Mouse (Mus musculus): Measurements from ENCODE around the gene Ryr2. TPM values are rescaled to one million over a fixed set of nuclear protein-coding genes. Genes with fewer than 3 reads are reported as not detected.

Gene Ryr2
- polyA plus RNA-seq, 1 experiment, result not detected

DNA sequence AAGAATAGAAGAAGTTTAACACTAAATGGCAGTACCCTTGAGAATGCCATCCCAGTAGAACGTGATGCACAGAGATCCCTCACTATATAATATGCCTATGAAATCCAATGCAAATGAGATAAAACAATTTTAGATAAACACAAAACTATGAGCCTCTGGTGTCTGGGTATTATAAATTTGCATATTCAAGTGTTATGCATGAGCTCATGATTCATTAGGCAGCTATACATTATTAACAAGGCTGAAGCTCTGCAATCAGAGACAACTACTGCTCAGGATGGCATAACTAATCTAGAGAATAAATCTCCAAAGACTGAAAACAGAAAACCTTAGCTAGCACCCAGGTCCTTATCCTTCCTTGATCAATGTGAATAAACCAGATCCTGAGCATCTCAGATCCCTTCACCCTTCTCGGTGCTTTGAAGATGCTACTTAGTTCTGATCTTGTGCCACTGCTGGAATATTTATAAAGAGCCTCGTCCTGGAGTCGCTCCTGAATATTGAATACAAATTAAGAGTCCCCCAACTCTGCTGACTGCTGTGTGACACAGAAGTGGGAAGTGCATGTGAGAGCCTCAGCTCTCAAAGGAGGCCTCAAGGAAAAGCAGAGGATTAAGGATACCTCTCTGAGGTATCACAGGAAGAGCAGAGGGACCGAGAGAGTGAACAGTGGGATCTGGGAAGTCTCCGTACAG lies 97.6 kb downstream of the Ryr2 start:
- Histone ChIP-seq H3K36me3 (ENCODE audit: control insufficient read depth, insufficient read depth) (no peaks in the 10 kb centered on the region), H3ac (ENCODE audit: control insufficient read depth, insufficient read length, low read depth) (no peak overlapping the region), H3K4me3 (ENCODE audit: insufficient read depth, poor library complexity, severe bottlenecking) (no peak overlapping the region), H3K79me2 (ENCODE audit: control insufficient read depth, insufficient read depth) (no peaks in the 10 kb centered on the region), H3K27me3 (ENCODE audit: control insufficient read depth, insufficient read depth, insufficient read length) (no peaks in the 10 kb centered on the region), H3K79me3 (ENCODE audit: low read depth) (no peaks in the 10 kb centered on the region)
- no peak for TF ChIP-seq MAX (IDR thresholded peaks at IDR 0.05)
- no peak for TF ChIP-seq MYOD1 (IDR thresholded peaks at IDR 0.05; ENCODE audit: control insufficient read depth, insufficient read length, low read depth)
- TF ChIP-seq USF1 (IDR thresholded peaks at IDR 0.05; ENCODE audit: low read depth), result no peak
- no peak for TF ChIP-seq CEBPB (IDR thresholded peaks at IDR 0.05; ENCODE audit: low read depth)
- no peak for TF ChIP-seq CTCF (IDR thresholded peaks at IDR 0.05; ENCODE audit: control insufficient read depth, insufficient read depth, insufficient read length)
- no peak for TF ChIP-seq MYOG (IDR thresholded peaks at IDR 0.05; ENCODE audit: control insufficient read depth, extremely low read depth, insufficient read length)
- no peak for TF ChIP-seq FOSL1 (IDR thresholded peaks at IDR 0.05; ENCODE audit: insufficient read depth, low read length, poor library complexity, severe bottlenecking)

DNA sequence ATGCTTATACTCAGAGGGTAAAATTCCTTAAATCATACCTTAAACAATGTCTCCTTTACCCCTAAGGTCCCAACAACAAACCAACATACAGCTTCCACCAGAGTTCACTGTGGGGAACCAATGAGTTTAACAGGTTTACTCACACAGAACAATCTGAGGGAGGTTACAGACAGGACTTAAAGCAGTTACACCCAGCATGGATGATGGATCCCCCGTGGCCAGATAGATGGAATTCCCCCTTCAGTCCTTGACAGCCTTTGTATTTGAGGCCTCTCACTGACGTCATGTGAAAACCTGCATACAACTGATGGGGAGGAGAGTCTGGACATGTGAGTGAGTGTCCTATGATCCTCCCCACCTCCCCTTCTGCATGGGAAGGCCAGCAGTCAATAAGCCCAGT lies 99.2 kb downstream of the Ryr2 start:
- TF ChIP-seq MAX (IDR thresholded peaks at IDR 0.05) (no peak), FOSL1 (IDR thresholded peaks at IDR 0.05; ENCODE audit: insufficient read depth, low read length, poor library complexity, severe bottlenecking) (no peak), MYOG (IDR thresholded peaks at IDR 0.05; ENCODE audit: control insufficient read depth, extremely low read depth, insufficient read length) (no peak), MYOD1 (IDR thresholded peaks at IDR 0.05; ENCODE audit: control insufficient read depth, insufficient read length, low read depth) (no peak), USF1 (IDR thresholded peaks at IDR 0.05; ENCODE audit: low read depth) (no peak), CEBPB (IDR thresholded peaks at IDR 0.05; ENCODE audit: low read depth) (no peak), CTCF (IDR thresholded peaks at IDR 0.05; ENCODE audit: control insufficient read depth, insufficient read depth, insufficient read length) (no peak)
- Histone ChIP-seq H3K36me3 (ENCODE audit: control insufficient read depth, insufficient read depth) (no peaks in the 10 kb centered on the region), H3K27me3 (ENCODE audit: control insufficient read depth, insufficient read depth, insufficient read length) (no peaks in the 10 kb centered on the region), H3K4me3 (ENCODE audit: insufficient read depth, poor library complexity, severe bottlenecking) (no peak overlapping the region), H3K79me2 (ENCODE audit: control insufficient read depth, insufficient read depth) (no peaks in the 10 kb centered on the region), H3ac (ENCODE audit: control insufficient read depth, insufficient read length, low read depth) (no peak overlapping the region), H3K79me3 (ENCODE audit: low read depth) (no peaks in the 10 kb centered on the region)

DNA sequence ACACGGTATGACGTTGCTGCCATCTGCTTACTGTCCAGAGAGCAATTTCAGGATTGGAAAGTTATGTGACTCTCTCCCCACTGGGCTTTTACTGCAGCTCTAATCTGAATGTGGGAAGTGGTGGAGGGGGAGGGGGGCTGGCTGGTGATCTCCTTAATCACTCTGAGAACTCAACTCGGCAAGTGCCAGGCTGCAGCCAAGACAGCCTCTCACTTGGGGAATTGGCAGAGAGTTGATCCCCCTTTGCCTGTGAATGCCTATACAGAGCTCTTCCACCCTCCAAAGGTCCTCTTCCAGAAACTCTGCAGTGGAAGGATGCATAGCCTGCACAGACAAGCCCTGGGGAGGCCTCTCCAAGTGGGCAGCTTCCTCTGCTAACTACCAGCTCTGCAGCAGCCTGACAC lies 104.9 kb downstream of the Ryr2 start:
- TF ChIP-seq CTCF (IDR thresholded peaks at IDR 0.05; ENCODE audit: control insufficient read depth, insufficient read depth, insufficient read length), result no peak
- no peak for TF ChIP-seq MYOD1 (IDR thresholded peaks at IDR 0.05; ENCODE audit: control insufficient read depth, insufficient read length, low read depth)
- TF ChIP-seq CEBPB (IDR thresholded peaks at IDR 0.05; ENCODE audit: low read depth), result no peak
- TF ChIP-seq MAX (IDR thresholded peaks at IDR 0.05), result no peak
- TF ChIP-seq FOSL1 (IDR thresholded peaks at IDR 0.05; ENCODE audit: insufficient read depth, low read length, poor library complexity, severe bottlenecking), result no peak
- TF ChIP-seq MYOG (IDR thresholded peaks at IDR 0.05; ENCODE audit: control insufficient read depth, extremely low read depth, insufficient read length), result no peak
- TF ChIP-seq USF1 (IDR thresholded peaks at IDR 0.05; ENCODE audit: low read depth), result no peak
- no peaks in the 10 kb centered on the region for H3K27me3 ChIP-seq (ENCODE audit: control insufficient read depth, insufficient read depth, insufficient read length)
- H3K79me2 ChIP-seq (ENCODE audit: control insufficient read depth, insufficient read depth), result no peaks in the 10 kb centered on the region
- no peak overlapping the region for H3K4me3 ChIP-seq (ENCODE audit: insufficient read depth, poor library complexity, severe bottlenecking)
- no peak overlapping the region for H3ac ChIP-seq (ENCODE audit: control insufficient read depth, insufficient read length, low read depth)
- H3K79me3 ChIP-seq (ENCODE audit: low read depth), result no peaks in the 10 kb centered on the region
- H3K36me3 ChIP-seq (ENCODE audit: control insufficient read depth, insufficient read depth), result no peaks in the 10 kb centered on the region

DNA sequence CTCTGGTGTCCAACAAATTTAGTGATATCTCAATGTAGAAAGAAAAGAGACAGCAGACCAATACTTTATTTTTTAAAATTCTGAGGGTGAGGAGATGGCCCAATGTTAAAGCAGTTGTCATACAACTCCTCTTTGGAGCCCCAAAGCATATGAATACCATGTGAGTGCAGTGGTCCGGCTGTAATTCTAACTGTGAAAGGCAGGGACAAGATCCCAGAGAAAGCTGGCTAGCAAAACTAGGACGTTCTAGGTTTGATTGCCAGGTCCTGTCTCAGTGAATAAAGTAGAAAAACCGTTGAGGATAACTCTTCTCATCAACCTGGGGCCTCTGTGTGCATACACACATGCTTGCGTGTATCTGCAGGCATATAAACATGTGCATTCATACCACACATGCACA lies 106.9 kb downstream of the Ryr2 start:
- Histone ChIP-seq H3K27me3 (ENCODE audit: control insufficient read depth, insufficient read depth, insufficient read length) (no peaks in the 10 kb centered on the region), H3K36me3 (ENCODE audit: control insufficient read depth, insufficient read depth) (no peaks in the 10 kb centered on the region), H3K79me2 (ENCODE audit: control insufficient read depth, insufficient read depth) (no peaks in the 10 kb centered on the region), H3ac (ENCODE audit: control insufficient read depth, insufficient read length, low read depth) (no peak overlapping the region), H3K4me3 (ENCODE audit: insufficient read depth, poor library complexity, severe bottlenecking) (no peak overlapping the region), H3K79me3 (ENCODE audit: low read depth) (no peaks in the 10 kb centered on the region)
- no peak for TF ChIP-seq CTCF (IDR thresholded peaks at IDR 0.05; ENCODE audit: control insufficient read depth, insufficient read depth, insufficient read length)
- TF ChIP-seq MYOD1 (IDR thresholded peaks at IDR 0.05; ENCODE audit: control insufficient read depth, insufficient read length, low read depth), result no peak
- TF ChIP-seq FOSL1 (IDR thresholded peaks at IDR 0.05; ENCODE audit: insufficient read depth, low read length, poor library complexity, severe bottlenecking), result no peak
- TF ChIP-seq CEBPB (IDR thresholded peaks at IDR 0.05; ENCODE audit: low read depth), result no peak
- no peak for TF ChIP-seq MYOG (IDR thresholded peaks at IDR 0.05; ENCODE audit: control insufficient read depth, extremely low read depth, insufficient read length)

DNA sequence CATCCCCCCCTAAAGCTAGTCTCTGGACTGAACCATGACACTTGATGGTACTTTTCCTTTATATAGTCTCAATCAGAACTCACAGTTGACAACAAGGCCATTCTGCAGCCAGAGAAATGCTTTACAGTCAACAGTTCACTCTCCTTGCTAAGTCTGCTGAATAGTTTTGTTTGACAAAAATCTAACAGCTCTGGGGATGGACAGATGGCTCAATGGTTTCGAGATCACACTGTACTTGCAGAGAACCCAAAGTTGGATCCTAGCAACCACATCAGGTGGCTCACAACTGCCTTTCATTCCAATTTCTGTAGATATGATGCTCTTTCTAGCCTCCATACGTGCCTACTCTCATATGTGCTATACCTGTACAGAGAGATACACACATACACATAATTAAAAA lies 109.4 kb downstream of the Ryr2 start:
- no peak for TF ChIP-seq USF1 (IDR thresholded peaks at IDR 0.05; ENCODE audit: low read depth)
- TF ChIP-seq MYOG (IDR thresholded peaks at IDR 0.05; ENCODE audit: control insufficient read depth, extremely low read depth, insufficient read length), result no peak
- no peaks in the 10 kb centered on the region for H3K36me3 ChIP-seq (ENCODE audit: control insufficient read depth, insufficient read depth)
- H3K79me3 ChIP-seq (ENCODE audit: low read depth), result no peaks in the 10 kb centered on the region
- no peaks in the 10 kb centered on the region for H3K27me3 ChIP-seq (ENCODE audit: control insufficient read depth, insufficient read depth, insufficient read length)
- no peaks in the 10 kb centered on the region for H3K79me2 ChIP-seq (ENCODE audit: control insufficient read depth, insufficient read depth)
- no peak overlapping the region for H3ac ChIP-seq (ENCODE audit: control insufficient read depth, insufficient read length, low read depth)
- no peak overlapping the region for H3K4me3 ChIP-seq (ENCODE audit: insufficient read depth, poor library complexity, severe bottlenecking)

DNA sequence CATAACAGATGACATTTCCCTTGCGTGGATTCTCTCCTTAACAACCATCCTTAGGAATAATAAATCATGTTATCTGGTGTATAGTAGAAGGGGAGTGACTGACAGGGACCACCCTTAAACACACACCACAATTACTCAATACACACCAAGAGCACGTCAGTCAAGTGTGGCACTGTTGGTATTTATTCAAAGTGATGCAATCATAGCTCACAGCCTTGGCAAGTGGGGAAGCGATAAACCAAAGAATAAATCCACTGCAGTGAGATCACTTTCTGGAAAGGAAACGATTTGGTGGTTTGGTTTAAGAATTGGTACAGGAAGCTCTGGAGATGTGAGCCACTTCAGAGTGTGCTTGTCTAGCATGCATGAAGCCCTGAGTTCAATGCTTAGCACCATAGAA lies 119.2 kb downstream of the Ryr2 start:
- H3ac ChIP-seq (ENCODE audit: control insufficient read depth, insufficient read length, low read depth), result no peak overlapping the region
- H3K79me2 ChIP-seq (ENCODE audit: control insufficient read depth, insufficient read depth), result no peaks in the 10 kb centered on the region
- no peaks in the 10 kb centered on the region for H3K79me3 ChIP-seq (ENCODE audit: low read depth)

More for the DNA sequence above, 119.2 kb downstream of the Ryr2 start:
- TF ChIP-seq CEBPB (IDR thresholded peaks at IDR 0.05; ENCODE audit: low read depth) (no peak), USF1 (IDR thresholded peaks at IDR 0.05; ENCODE audit: low read depth) (no peak), MAX (IDR thresholded peaks at IDR 0.05) (no peak), FOSL1 (IDR thresholded peaks at IDR 0.05; ENCODE audit: insufficient read depth, low read length, poor library complexity, severe bottlenecking) (no peak), CTCF (IDR thresholded peaks at IDR 0.05; ENCODE audit: control insufficient read depth, insufficient read depth, insufficient read length) (no peak), MYOD1 (IDR thresholded peaks at IDR 0.05; ENCODE audit: control insufficient read depth, insufficient read length, low read depth) (no peak), MYOG (IDR thresholded peaks at IDR 0.05; ENCODE audit: control insufficient read depth, extremely low read depth, insufficient read length) (no peak)
- H3K36me3 ChIP-seq (ENCODE audit: control insufficient read depth, insufficient read depth), result no peaks in the 10 kb centered on the region
- no peaks in the 10 kb centered on the region for H3K27me3 ChIP-seq (ENCODE audit: control insufficient read depth, insufficient read depth, insufficient read length)
- H3K4me3 ChIP-seq (ENCODE audit: insufficient read depth, poor library complexity, severe bottlenecking), result no peak overlapping the region
